Mouse (Mus musculus) stomach, postnatal 0 days (tissue): Measurements from ENCODE around the gene Dnajc25.

Experiments used
- CTCF ChIP-seq: IDR thresholded peaks from 2 replicates; pipeline ENCODE4 v1.5.1; 2016; ENCODE audit warnings: antibody characterized with exemption, low read depth, mild to moderate bottlenecking, moderate library complexity
- EP300 ChIP-seq: optimal IDR thresholded peaks from 2 replicates; pipeline ENCODE3; 2016; ENCODE audit warnings: antibody characterized with exemption

GRCm38 (mm10) chr4:58981421-58981820 lies 13.4 kb upstream of the Dnajc25 start:
- TF ChIP-seq CTCF (no peak), EP300 (no peak)
